Mouse (Mus musculus): ENCODE data around the gene Tmod1.

The Tmod1 gene

GRCm38 (mm10) chr4:46053323-46054107 lies 14.8 kb downstream of the Tmod1 start:
- DNase-seq (ENCODE audit: low spot score): no peak

- DNase-seq (ENCODE audit: low spot score): no peak
Measured at GRCm38 (mm10) chr4:46056163-46056562, 17.4 kb downstream of the Tmod1 start.

- no peak for DNase-seq (ENCODE audit: low spot score)
Measured at GRCm38 (mm10) chr4:46061259-46061962, 22.7 kb downstream of the Tmod1 start.

GRCm38 (mm10) chr4:46063841-46064240 lies 25.1 kb downstream of the Tmod1 start:
- no peak for DNase-seq (ENCODE audit: low spot score)

- DNase-seq (ENCODE audit: low spot score): no peak
Measured at GRCm38 (mm10) chr4:46064263-46064662, 25.5 kb downstream of the Tmod1 start.

- DNase-seq (ENCODE audit: low spot score): no peak
Measured at GRCm38 (mm10) chr4:46064961-46065360, 26.2 kb downstream of the Tmod1 start.

- DNase-seq (ENCODE audit: low spot score): no peak
Measured at GRCm38 (mm10) chr4:46065695-46066340, 27.1 kb downstream of the Tmod1 start.

GRCm38 (mm10) chr4:46068060-46068459 lies 29.3 kb downstream of the Tmod1 start:
- DNase-seq (ENCODE audit: low spot score): no peak

GRCm38 (mm10) chr4:46068573-46068972 lies 29.8 kb downstream of the Tmod1 start:
- DNase-seq (ENCODE audit: low spot score): no peak

- no peak for DNase-seq (ENCODE audit: low spot score)
Measured at GRCm38 (mm10) chr4:46069851-46070482, 31.2 kb downstream of the Tmod1 start.

GRCm38 (mm10) chr4:46072631-46073030 lies 33.9 kb downstream of the Tmod1 start:
- no peak for DNase-seq (ENCODE audit: low spot score)

- no peak for DNase-seq (ENCODE audit: low spot score)
Measured at GRCm38 (mm10) chr4:46073736-46074135, 35.0 kb downstream of the Tmod1 start.

- no peak for DNase-seq (ENCODE audit: low spot score)
Measured at GRCm38 (mm10) chr4:46075664-46076063, 36.9 kb downstream of the Tmod1 start.

GRCm38 (mm10) chr4:46076892-46077291 lies 38.2 kb downstream of the Tmod1 start:
- DNase-seq (ENCODE audit: low spot score): no peak

GRCm38 (mm10) chr4:46080261-46080660 lies 41.5 kb downstream of the Tmod1 start:
- no peak for DNase-seq (ENCODE audit: low spot score)

- DNase-seq (ENCODE audit: low spot score): no peak
Measured at GRCm38 (mm10) chr4:46082555-46082954, 43.8 kb downstream of the Tmod1 start.

GRCm38 (mm10) chr4:46084416-46085172 lies 45.9 kb downstream of the Tmod1 start:
- DNase-seq (ENCODE audit: low spot score): no peak

GRCm38 (mm10) chr4:46085223-46085811 lies 46.6 kb downstream of the Tmod1 start:
- DNase-seq (ENCODE audit: low spot score): no peak

GRCm38 (mm10) chr4:46086718-46087426 lies 48.1 kb downstream of the Tmod1 start:
- no peak for DNase-seq (ENCODE audit: low spot score)

- no peak for DNase-seq (ENCODE audit: low spot score)
Measured at GRCm38 (mm10) chr4:46087427-46087771, 48.7 kb downstream of the Tmod1 start.

- DNase-seq (ENCODE audit: low spot score): no peak
Measured at GRCm38 (mm10) chr4:46087852-46088251, 49.1 kb downstream of the Tmod1 start.
